Mouse (Mus musculus): ENCODE measurements around the gene Foxm1. TPM values are rescaled to one million over a fixed set of nuclear protein-coding genes. Genes with fewer than 3 reads are reported as not detected.

Gene Foxm1
- polyA plus RNA-seq (2017; shearing (Covaris generic)) = 0.57 TPM

DNA sequence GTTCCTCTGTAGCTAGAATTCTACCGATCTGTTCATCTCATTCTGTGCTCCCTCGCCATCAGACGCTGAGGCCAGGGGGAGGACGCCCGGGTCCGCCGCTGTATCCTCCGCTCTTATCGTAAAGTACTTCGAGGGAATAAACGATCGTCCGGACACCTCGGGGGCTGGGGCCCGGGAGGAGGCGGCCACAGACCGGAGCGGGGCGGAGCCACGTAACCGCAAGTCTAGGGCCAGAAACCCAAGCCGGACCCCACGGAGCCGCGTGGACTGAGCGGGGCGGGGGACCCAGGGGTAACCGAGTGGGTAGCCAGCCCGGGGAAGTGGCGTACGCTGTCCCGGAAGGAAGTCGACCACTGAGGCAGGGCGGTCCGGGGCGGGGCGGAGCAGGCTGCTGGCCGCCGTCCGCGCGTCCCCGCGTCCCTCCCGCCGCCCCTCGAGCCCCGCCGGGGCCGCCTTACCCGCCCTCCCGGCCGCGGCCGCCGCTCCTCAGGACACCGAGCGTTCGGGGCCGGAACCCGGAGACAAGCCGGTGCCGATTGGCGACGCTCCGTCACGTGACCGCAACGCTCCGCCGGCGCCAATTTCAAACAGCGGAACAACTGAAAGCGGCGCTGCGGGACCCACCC, at the start of gene Foxm1, which contains the start of gene Rhno1:
Gene Foxm1 (plus strand): TSS at position 587 of the 626 bp plus-strand sequence.
Gene Rhno1 (minus strand): TSS at position 531 of the 626 bp plus-strand sequence.

DNA sequence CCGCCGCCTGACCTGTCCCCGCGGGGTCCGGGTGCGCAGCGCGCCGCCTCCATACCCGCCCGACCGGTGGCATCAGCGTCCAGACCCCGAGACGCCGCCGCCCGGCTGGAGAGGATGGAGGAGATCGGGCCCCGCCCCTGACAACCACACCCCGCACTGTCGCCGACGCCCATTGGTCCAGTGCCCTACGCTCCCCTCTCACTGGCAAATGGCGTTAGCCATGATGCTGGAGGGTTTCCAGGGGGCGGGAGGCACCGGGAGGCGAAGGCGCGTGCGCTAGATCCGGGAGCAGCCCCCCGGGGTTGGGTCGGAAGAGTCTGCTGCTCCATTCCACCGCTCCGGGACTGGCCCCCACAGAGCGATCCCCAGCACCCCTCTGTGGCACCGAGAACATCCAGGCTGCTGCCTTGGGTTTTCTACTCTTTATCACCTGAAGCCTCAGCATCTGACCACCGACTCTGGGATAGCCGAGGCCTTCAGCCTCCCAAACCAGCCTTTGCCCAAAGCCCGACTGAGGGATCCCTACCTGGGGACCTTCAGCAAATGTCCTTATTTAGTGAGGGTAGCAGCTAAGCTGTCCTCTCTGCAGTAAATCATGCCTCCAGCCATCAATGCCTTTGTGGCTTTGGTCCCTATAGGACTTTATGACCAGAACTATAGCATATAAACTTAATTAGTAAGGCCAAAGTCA, 6.9 kb upstream of the Foxm1 start, which contains the start of gene Tulp3:
Gene Tulp3 (minus strand): TSS at position 126 of the 691 bp plus-strand sequence.

DNA sequence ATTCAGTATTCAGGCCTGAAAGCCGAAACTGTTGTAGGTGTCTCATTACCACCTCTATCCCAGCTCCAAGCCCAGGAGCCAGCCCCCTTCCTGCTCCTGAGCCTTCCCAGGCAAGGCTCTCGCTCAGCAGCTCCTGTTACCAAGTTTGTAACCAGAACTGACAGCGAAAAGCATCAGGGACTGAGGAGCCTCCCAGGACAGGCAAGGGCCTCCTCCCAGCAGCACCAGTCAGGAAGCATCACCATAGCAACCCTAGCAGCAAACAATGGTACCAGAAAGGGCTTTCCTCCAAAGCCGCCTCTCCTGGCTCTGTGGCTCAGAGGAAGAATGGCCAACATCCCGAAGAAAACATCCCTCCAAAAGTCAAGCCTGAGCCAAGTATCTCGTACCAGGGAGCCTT, 12.4 kb downstream of the Foxm1 start, which contains the start of the genes Tex52 and Gm44596:
Gene Tex52 (plus strand): TSS at position 265 of the 400 bp plus-strand sequence.
Gene Gm44596 (plus strand): TSS at position 312 of the 400 bp plus-strand sequence.

DNA sequence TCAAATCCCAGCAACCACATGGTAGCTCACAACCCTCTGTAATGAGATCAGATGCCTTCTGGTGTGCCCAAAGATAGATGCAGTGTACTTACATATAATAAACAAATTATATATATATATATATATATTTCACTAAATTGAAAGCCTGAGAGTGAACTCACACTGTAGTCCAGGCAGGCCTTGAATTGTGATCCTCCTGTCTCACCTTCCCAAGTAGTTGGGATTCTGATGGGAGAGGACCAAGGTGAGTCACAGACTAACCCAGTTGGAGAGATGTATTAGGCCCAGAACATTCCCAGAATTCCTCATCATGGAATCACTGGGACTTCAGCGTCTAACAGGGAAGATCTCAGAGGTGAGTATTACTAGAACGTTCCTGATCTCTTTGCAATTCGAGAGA, 36.2 kb downstream of the Foxm1 start, which contains the start of gene Nrip2:
Gene Nrip2 (plus strand): TSS at position 301 of the 400 bp plus-strand sequence.

DNA sequence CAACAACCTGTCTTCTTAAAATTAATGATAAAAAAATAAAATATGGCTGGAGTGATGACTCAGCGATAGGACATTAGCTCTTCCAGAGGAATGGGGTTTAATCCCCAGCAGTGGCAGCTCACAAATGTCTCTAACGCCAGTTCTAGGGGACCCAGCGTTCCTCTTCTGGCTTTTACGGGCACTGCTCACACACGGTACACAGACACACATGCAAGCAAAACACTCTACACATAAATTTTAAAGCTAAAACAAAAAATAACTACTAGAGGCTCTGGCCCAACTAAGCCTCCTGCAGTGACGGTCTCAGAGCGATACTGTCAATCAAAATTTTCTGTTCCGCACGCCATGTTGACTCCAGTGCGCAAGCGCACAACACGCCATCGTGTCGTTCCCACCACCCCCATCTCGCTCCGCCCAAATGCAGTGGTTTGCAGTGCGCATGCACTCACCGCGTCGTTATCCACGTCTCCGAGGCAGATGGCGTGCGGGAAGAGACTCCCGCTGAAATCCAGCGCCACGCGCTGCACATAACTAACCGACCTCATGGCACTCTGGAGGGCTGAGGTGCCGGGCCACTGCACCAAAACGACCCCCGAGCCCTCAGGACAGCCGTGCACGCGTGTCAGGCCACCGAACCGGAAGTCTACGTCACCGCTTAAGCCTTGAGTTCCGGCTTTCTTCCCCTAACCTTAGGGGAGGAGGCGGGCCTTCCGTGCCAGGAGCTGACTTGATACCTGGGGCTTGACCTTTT, 61.7 kb downstream of the Foxm1 start, which contains the start of gene Itfg2:
Gene Itfg2 (minus strand): TSS at position 663 of the 751 bp plus-strand sequence.

Other genes starting within 250 kb of the Foxm1 start
- 4.0 TPM for gene Tspan9, start 219.4 kb upstream of the Foxm1 start, polyA plus RNA-seq (2017; shearing (Covaris generic))
- not detected for gene Tead4, start 62.1 kb upstream of the Foxm1 start, polyA plus RNA-seq (2017; shearing (Covaris generic))
- gene Tulp3, start 7.1 kb upstream of the Foxm1 start, polyA plus RNA-seq (2017; shearing (Covaris generic)) = 2.1 TPM
- 59.0 TPM for gene Rhno1, start 56 bp upstream of the Foxm1 start, polyA plus RNA-seq (2017; shearing (Covaris generic))
- gene Tex52, start 12.5 kb downstream of the Foxm1 start, polyA plus RNA-seq (2017; shearing (Covaris generic)) = not detected
- not detected for gene Gm44596, start 12.5 kb downstream of the Foxm1 start, polyA plus RNA-seq (2017; shearing (Covaris generic))
- 1.8 TPM for gene Nrip2, start 36.3 kb downstream of the Foxm1 start, polyA plus RNA-seq (2017; shearing (Covaris generic))
- gene Itfg2, start 62.0 kb downstream of the Foxm1 start, polyA plus RNA-seq (2017; shearing (Covaris generic)) = 34.7 TPM
- gene Fkbp4, start 75.7 kb downstream of the Foxm1 start, polyA plus RNA-seq (2017; shearing (Covaris generic)) = 38.2 TPM
- not detected for gene Pzp, start 163.8 kb downstream of the Foxm1 start, polyA plus RNA-seq (2017; shearing (Covaris generic))
- not detected for gene A2ml1, start 218.6 kb downstream of the Foxm1 start, polyA plus RNA-seq (2017; shearing (Covaris generic))

Data from CD4-positive, CD25-positive, alpha-beta regulatory T cell, adult 9 weeks (primary cell).